Mouse (Mus musculus): ENCODE results near the gene Elmo1. TPM values are rescaled to one million over a fixed set of nuclear protein-coding genes. Genes with fewer than 3 reads are reported as not detected.
"Not testable (repeated sequence)": the region's sequence is repeated elsewhere in the genome, so short reads cannot be mapped to it uniquely, and the experiment has no call there.

The Elmo1 gene
- polyA plus RNA-seq, 1 experiment = 52.5 TPM

DNA sequence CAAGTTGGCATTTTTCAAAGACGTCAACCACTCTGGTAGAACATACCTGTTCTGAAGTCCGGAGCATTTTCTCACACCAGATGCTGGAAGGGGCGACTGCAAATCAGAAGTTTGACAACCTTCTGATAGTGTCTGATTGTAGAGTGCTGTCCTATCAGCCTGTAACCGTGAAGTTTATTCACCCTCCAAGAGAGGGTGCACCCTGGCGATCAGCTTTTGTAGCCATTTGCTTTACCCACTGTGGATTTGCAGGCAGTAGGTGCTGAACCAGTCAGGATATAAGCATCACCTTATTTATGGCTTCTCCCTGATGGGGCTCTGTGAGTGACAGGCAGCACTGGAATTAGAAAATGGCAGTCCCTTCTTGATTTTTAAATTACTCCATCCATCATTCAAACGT lies 537.4 kb downstream of the Elmo1 start:
- DNase-seq = no peak
- Histone ChIP-seq H3K4me3 (ENCODE audit: control insufficient read depth, insufficient read depth, low read length) (no peak overlapping the region), H3K36me3 (ENCODE audit: control insufficient read depth, insufficient read depth, low read length) (no peaks in the 10 kb centered on the region), H3K4me1 (replicated peaks; ENCODE audit: control insufficient read depth, insufficient read depth, low read length) (no peaks in the 10 kb centered on the region), H3K27me3 (ENCODE audit: control insufficient read depth, insufficient read depth, low read length) (no peaks in the 10 kb centered on the region), H3K27ac (ENCODE audit: control insufficient read depth, insufficient read depth, low read length) (no peak overlapping the region)
- WGBS = 94% methylated on average over 6 of the region's 6 CpGs
- TF ChIP-seq CTCF (IDR thresholded peaks at IDR 0.05; ENCODE audit: borderline replicate concordance, control insufficient read depth, extremely low read depth, insufficient read depth, low read length, poor library complexity) (no peak), POLR2A (IDR thresholded peaks at IDR 0.05; ENCODE audit: control insufficient read depth, extremely low read depth, insufficient read depth, low read length, poor library complexity) (no peak)

DNA sequence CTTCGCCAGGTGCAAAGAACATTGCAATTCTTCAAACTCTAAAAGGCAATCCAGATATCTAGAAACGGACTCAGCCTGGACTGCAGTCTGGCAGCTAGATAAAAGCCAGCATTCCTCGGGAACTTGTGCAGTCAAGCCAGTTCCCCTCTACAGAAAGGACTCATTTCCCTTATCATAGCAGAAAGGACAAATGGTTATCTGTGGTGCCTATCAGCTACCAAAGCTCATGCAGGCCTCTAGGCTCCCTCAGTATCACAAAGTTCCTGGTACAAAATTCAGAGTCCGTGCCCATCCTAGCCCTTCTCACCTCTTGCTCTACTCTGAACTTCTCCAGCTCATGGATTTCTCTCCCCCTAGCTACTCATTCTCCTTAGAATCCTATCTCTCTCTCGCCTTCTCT lies 542.1 kb downstream of the Elmo1 start:
- Histone ChIP-seq H3K27me3 (ENCODE audit: control insufficient read depth, insufficient read depth, low read length) (no peaks in the 10 kb centered on the region), H3K4me1 (replicated peaks; ENCODE audit: control insufficient read depth, insufficient read depth, low read length) (no peaks in the 10 kb centered on the region), H3K27ac (ENCODE audit: control insufficient read depth, insufficient read depth, low read length) (no peak overlapping the region), H3K4me3 (ENCODE audit: control insufficient read depth, insufficient read depth, low read length) (no peak overlapping the region), H3K36me3 (ENCODE audit: control insufficient read depth, insufficient read depth, low read length) (no peaks in the 10 kb centered on the region)
- 82% methylated on average over 5 of the region's 5 CpGs for WGBS
- no peak for TF ChIP-seq CTCF (IDR thresholded peaks at IDR 0.05; ENCODE audit: borderline replicate concordance, control insufficient read depth, extremely low read depth, insufficient read depth, low read length, poor library complexity)
- no peak for TF ChIP-seq POLR2A (IDR thresholded peaks at IDR 0.05; ENCODE audit: control insufficient read depth, extremely low read depth, insufficient read depth, low read length, poor library complexity)
- DNase-seq = no peak

DNA sequence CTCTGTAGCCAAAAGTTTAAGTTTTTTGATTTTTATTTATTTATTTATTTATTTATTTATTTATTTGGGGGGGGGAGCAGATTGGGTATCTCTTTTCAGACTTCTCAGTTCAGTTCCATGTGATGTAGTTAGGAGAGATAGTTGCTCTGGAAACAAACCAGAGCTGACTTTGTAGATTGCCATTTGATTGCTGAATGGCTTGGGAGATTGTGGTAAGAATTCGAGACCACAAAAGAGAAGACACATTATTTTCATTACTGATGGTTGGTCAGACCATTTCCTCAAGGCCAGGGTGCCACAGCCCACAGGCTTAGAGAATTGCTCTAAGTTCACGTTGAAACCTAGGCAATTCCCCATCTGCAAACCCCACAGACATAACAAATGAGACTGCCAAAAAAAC lies 544.3 kb downstream of the Elmo1 start:
- WGBS = 0% methylated on average over 2 of the region's 2 CpGs
- not testable (repeated sequence) for H3K36me3 ChIP-seq (ENCODE audit: control insufficient read depth, insufficient read depth, low read length); H3K27ac ChIP-seq (ENCODE audit: control insufficient read depth, insufficient read depth, low read length); H3K4me3 ChIP-seq (ENCODE audit: control insufficient read depth, insufficient read depth, low read length); DNase-seq; H3K4me1 ChIP-seq (replicated peaks; ENCODE audit: control insufficient read depth, insufficient read depth, low read length); H3K27me3 ChIP-seq (ENCODE audit: control insufficient read depth, insufficient read depth, low read length)

DNA sequence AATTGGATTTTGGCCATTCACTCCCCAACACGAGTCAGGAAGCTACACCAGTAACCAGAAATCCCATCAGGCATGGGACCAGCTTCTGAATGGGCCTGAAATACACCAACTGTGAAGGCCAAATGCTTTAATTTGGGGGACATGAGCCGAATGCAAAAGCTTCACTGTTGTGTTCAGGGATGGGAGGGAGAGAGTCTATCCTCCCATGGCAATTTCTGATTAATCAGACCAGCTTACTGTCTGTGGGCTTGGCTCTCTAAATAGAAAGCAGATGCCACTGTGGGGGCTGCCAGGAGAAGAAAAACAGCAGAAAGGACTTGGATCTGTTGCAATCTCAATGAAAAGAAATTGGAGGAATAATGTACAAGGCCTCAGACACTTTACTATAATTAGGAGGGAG lies 545.2 kb downstream of the Elmo1 start:
- H3K27ac ChIP-seq (ENCODE audit: control insufficient read depth, insufficient read depth, low read length) = no peak overlapping the region

More for the DNA sequence above, 545.2 kb downstream of the Elmo1 start:
- Histone ChIP-seq H3K4me1 (replicated peaks; ENCODE audit: control insufficient read depth, insufficient read depth, low read length) (no peaks in the 10 kb centered on the region), H3K27me3 (ENCODE audit: control insufficient read depth, insufficient read depth, low read length) (no peaks in the 10 kb centered on the region), H3K36me3 (ENCODE audit: control insufficient read depth, insufficient read depth, low read length) (no peaks in the 10 kb centered on the region), H3K4me3 (ENCODE audit: control insufficient read depth, insufficient read depth, low read length) (no peak overlapping the region)
- WGBS = 84% methylated on average over 2 of the region's 2 CpGs
- no peak for DNase-seq
- TF ChIP-seq POLR2A (IDR thresholded peaks at IDR 0.05; ENCODE audit: control insufficient read depth, extremely low read depth, insufficient read depth, low read length, poor library complexity) (no peak), CTCF (IDR thresholded peaks at IDR 0.05; ENCODE audit: borderline replicate concordance, control insufficient read depth, extremely low read depth, insufficient read depth, low read length, poor library complexity) (no peak)

Data from thymus, adult 2 months (tissue).